Mouse (Mus musculus) liver, postnatal 0 days (tissue): Measurements from ENCODE around the gene Saysd1.

Source experiments
- CTCF ChIP-seq: sonication (generic); IDR thresholded peaks from 2 replicates; pipeline ENCODE4 v1.5.1; 2016; ENCODE audit warnings: antibody characterized with exemption, low read depth
- EP300 ChIP-seq: IDR thresholded peaks from 2 replicates; pipeline ENCODE4 v1.6.1; 2016; ENCODE audit warnings: antibody characterized with exemption, low read depth, mild to moderate bottlenecking

- TF ChIP-seq EP300 (no peak), CTCF (no peak)
Measured at GRCm38 (mm10) chr14:20172924-20173323, 34.6 kb upstream of the Saysd1 start.
